Mouse (Mus musculus): Measurements from ENCODE around the gene Gls2. TPM values are rescaled to one million over a fixed set of nuclear protein-coding genes. Genes with fewer than 3 reads are reported as not detected.

Gene Gls2
- total and polyA plus RNA-seq, 2 experiments from 2014 or later: 0.33 TPM; not detected in 1

DNA sequence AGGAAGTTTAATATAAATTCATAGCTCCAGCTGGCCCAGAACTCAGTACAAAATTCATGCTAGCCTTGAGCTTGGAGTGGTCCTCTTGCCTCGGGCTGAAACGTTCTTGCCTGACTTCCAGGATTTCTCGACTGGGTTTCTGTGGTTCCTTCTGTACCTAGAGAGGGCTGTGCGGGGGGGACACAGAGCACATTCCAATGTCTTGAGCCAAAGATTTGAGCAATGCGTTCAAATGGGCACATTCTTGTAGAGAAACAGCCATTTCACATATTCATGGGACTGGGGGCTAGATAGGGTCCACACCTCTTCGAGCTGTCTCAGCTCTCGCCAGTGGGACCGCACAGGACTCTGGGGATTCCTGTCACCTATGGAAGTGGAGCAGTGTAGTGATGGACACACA, 61.7 kb downstream of the Gls2 start:
- no peak for TF ChIP-seq CTCF (IDR thresholded peaks at IDR 0.05; ENCODE audit: low read depth)
- no peak for TF ChIP-seq EP300 (IDR thresholded peaks at IDR 0.05; ENCODE audit: low read depth)
- H3K9me3 ChIP-seq (replicated peaks; ENCODE audit: control insufficient read depth, low read length): no peaks in the 10 kb centered on the region
- no peaks in the 10 kb centered on the region for H3K27me3 ChIP-seq (ENCODE audit: control insufficient read depth, insufficient read depth, low read length)
- WGBS: 79% methylated on average over 8 of the region's 8 CpGs
- DNase-seq (ENCODE audit: low spot score) (no peak), ATAC-seq (ENCODE audit: insufficient read depth, low read depth) (no peak)
- no peaks in the 10 kb centered on the region for H3K4me1 ChIP-seq (ENCODE audit: control insufficient read depth, insufficient read depth)
- no peak overlapping the region for H3K4me2 ChIP-seq (ENCODE audit: low read depth, low read length)
- no peak overlapping the region for H3K9ac ChIP-seq (replicated peaks; ENCODE audit: low read depth, low read length)
- H3K27ac ChIP-seq (ENCODE audit: low read depth): no peak overlapping the region
- no peak overlapping the region for H3K4me3 ChIP-seq (ENCODE audit: low read depth, low read length)
- peaks cover 17% of the 10 kb centered on the region for H3K36me3 ChIP-seq (replicated peaks; ENCODE audit: control insufficient read depth, insufficient read depth, low read length)

DNA sequence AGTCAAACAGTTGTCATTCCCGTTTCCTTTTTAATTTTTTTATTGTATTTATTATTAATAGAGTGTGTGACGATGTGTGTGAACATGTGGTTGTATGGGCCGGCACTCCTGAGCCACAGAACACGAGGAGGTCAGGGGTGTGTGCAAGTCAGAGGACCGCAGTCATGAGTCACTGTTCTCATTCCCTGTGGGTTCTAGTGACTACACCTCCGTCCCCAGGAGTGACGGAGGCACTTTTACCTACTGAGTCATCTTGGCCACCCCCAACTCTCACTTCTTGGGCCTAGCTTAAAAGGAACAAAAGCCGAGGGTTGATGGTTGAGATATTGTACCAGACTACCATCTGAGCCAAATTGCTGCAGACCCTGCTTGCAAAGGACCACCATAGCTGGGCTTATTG, 62.1 kb downstream of the Gls2 start:
- peaks cover 13% of the 10 kb centered on the region for H3K36me3 ChIP-seq (replicated peaks; ENCODE audit: control insufficient read depth, insufficient read depth, low read length)
- DNase-seq (ENCODE audit: low spot score) (no peak), ATAC-seq (ENCODE audit: insufficient read depth, low read depth) (no peak)
- WGBS: 80% methylated on average over 8 of the region's 8 CpGs
- no peak for TF ChIP-seq EP300 (IDR thresholded peaks at IDR 0.05; ENCODE audit: low read depth)
- TF ChIP-seq CTCF (IDR thresholded peaks at IDR 0.05; ENCODE audit: low read depth): no peak
- H3K4me2 ChIP-seq (ENCODE audit: low read depth, low read length): no peak overlapping the region
- no peak overlapping the region for H3K9ac ChIP-seq (replicated peaks; ENCODE audit: low read depth, low read length)
- H3K27ac ChIP-seq (ENCODE audit: low read depth): no peak overlapping the region
- H3K4me3 ChIP-seq (ENCODE audit: low read depth, low read length): no peak overlapping the region
- no peaks in the 10 kb centered on the region for H3K27me3 ChIP-seq (ENCODE audit: control insufficient read depth, insufficient read depth, low read length)
- no peaks in the 10 kb centered on the region for H3K9me3 ChIP-seq (replicated peaks; ENCODE audit: control insufficient read depth, low read length)
- no peaks in the 10 kb centered on the region for H3K4me1 ChIP-seq (ENCODE audit: control insufficient read depth, insufficient read depth)

- peak overlapping the region; percentile 43 for H3K27ac ChIP-seq (ENCODE audit: low read depth)
- no peaks in the 10 kb centered on the region for H3K36me3 ChIP-seq (replicated peaks; ENCODE audit: control insufficient read depth, insufficient read depth, low read length)
- no peak for DNase-seq (ENCODE audit: low spot score)
- WGBS: 49% methylated on average over 4 of the region's 4 CpGs
- no peak overlapping the region for H3K4me3 ChIP-seq (ENCODE audit: low read depth, low read length)
- no peak for TF ChIP-seq EP300 (IDR thresholded peaks at IDR 0.05; ENCODE audit: low read depth)
- TF ChIP-seq CTCF (IDR thresholded peaks at IDR 0.05; ENCODE audit: low read depth): no peak
- H3K9ac ChIP-seq (replicated peaks; ENCODE audit: low read depth, low read length): no peak overlapping the region
- no peaks in the 10 kb centered on the region for H3K27me3 ChIP-seq (ENCODE audit: control insufficient read depth, insufficient read depth, low read length)
- H3K9me3 ChIP-seq (replicated peaks; ENCODE audit: control insufficient read depth, low read length): no peaks in the 10 kb centered on the region
- ATAC-seq (ENCODE audit: insufficient read depth, low read depth): no peak
- no peak overlapping the region for H3K4me2 ChIP-seq (ENCODE audit: low read depth, low read length)
- H3K4me1 ChIP-seq (ENCODE audit: control insufficient read depth, insufficient read depth): no peaks in the 10 kb centered on the region
Observed at GRCm38 (mm10) chr10:128258953-128259352, 64.7 kb downstream of the Gls2 start.

Other genes starting within 250 kb of the Gls2 start
- not detected in 2 replicates for gene Hsd17b6, start 186.8 kb upstream of the Gls2 start, total RNA-seq (2014; rRNA removed; ENCODE audit: low replicate concordance)
- gene Hsd17b6, start 186.8 kb upstream of the Gls2 start, polyA plus RNA-seq (2015; fragmentation: Nextera tagmentation; extraction: Ambion mirVana): not detected in 2 replicates
- gene Prim1, start 179.3 kb upstream of the Gls2 start, total RNA-seq (2014; rRNA removed; ENCODE audit: low replicate concordance): 10.0 and 21.1 TPM in 2 replicates
- 16.1 and 19.1 TPM in 2 replicates for gene Prim1, start 179.3 kb upstream of the Gls2 start, polyA plus RNA-seq (2015; fragmentation: Nextera tagmentation; extraction: Ambion mirVana)
- 307 and 346 TPM in 2 replicates for gene Naca, start 158.9 kb upstream of the Gls2 start, total RNA-seq (2014; rRNA removed; ENCODE audit: low replicate concordance)
- gene Naca, start 158.9 kb upstream of the Gls2 start, polyA plus RNA-seq (2015; fragmentation: Nextera tagmentation; extraction: Ambion mirVana): 370 and 382 TPM in 2 replicates
- 48.4 and 59.2 TPM in 2 replicates for gene Ptges3, start 135.5 kb upstream of the Gls2 start, total RNA-seq (2014; rRNA removed; ENCODE audit: low replicate concordance)
- 209 and 211 TPM in 2 replicates for gene Ptges3, start 135.5 kb upstream of the Gls2 start, polyA plus RNA-seq (2015; fragmentation: Nextera tagmentation; extraction: Ambion mirVana)
- gene Atp5b, start 111.2 kb upstream of the Gls2 start, total RNA-seq (2014; rRNA removed; ENCODE audit: low replicate concordance): 19,517 and 23,614 TPM in 2 replicates
- gene Atp5b, start 111.2 kb upstream of the Gls2 start, polyA plus RNA-seq (2015; fragmentation: Nextera tagmentation; extraction: Ambion mirVana): 9,758 and 9,784 TPM in 2 replicates
- gene Baz2a, start 102.9 kb upstream of the Gls2 start, total RNA-seq (2014; rRNA removed; ENCODE audit: low replicate concordance): 15.8 and 16.7 TPM in 2 replicates
- 7.2 and 7.7 TPM in 2 replicates for gene Baz2a, start 102.9 kb upstream of the Gls2 start, polyA plus RNA-seq (2015; fragmentation: Nextera tagmentation; extraction: Ambion mirVana)
- gene Rbms2, start 14.2 kb upstream of the Gls2 start, total RNA-seq (2014; rRNA removed; ENCODE audit: low replicate concordance): 41.9 and 59.4 TPM in 2 replicates
- gene Rbms2, start 14.2 kb upstream of the Gls2 start, polyA plus RNA-seq (2015; fragmentation: Nextera tagmentation; extraction: Ambion mirVana): 29.0 and 29.9 TPM in 2 replicates
- 83.9 and 93.1 TPM in 2 replicates for gene Spryd4, start 17.4 kb downstream of the Gls2 start, total RNA-seq (2014; rRNA removed; ENCODE audit: low replicate concordance)
- gene Spryd4, start 17.4 kb downstream of the Gls2 start, polyA plus RNA-seq (2015; fragmentation: Nextera tagmentation; extraction: Ambion mirVana): 45.8 and 50.1 TPM in 2 replicates
- gene Mip, start 31.4 kb downstream of the Gls2 start, total RNA-seq (2014; rRNA removed; ENCODE audit: low replicate concordance): not detected in 2 replicates
- not detected in 2 replicates for gene Mip, start 31.4 kb downstream of the Gls2 start, polyA plus RNA-seq (2015; fragmentation: Nextera tagmentation; extraction: Ambion mirVana)
- gene Timeless, start 37.6 kb downstream of the Gls2 start, total RNA-seq (2014; rRNA removed; ENCODE audit: low replicate concordance): 7.9 and 15.2 TPM in 2 replicates
- 10.5 and 11.1 TPM in 2 replicates for gene Timeless, start 37.6 kb downstream of the Gls2 start, polyA plus RNA-seq (2015; fragmentation: Nextera tagmentation; extraction: Ambion mirVana)
- gene Apon, start 59.6 kb downstream of the Gls2 start, total RNA-seq (2014; rRNA removed; ENCODE audit: low replicate concordance): not detected in 2 replicates
- gene Apon, start 59.6 kb downstream of the Gls2 start, polyA plus RNA-seq (2015; fragmentation: Nextera tagmentation; extraction: Ambion mirVana): 0.14 TPM in 1 of 2 replicates, not detected in the other
- not detected in 2 replicates for gene Apof, start 74.2 kb downstream of the Gls2 start, total RNA-seq (2014; rRNA removed; ENCODE audit: low replicate concordance)
- gene Apof, start 74.2 kb downstream of the Gls2 start, polyA plus RNA-seq (2015; fragmentation: Nextera tagmentation; extraction: Ambion mirVana): not detected in 2 replicates
- gene Stat2, start 76.1 kb downstream of the Gls2 start, total RNA-seq (2014; rRNA removed; ENCODE audit: low replicate concordance): 8.2 and 10.0 TPM in 2 replicates
- gene Stat2, start 76.1 kb downstream of the Gls2 start, polyA plus RNA-seq (2015; fragmentation: Nextera tagmentation; extraction: Ambion mirVana): 6.0 and 6.2 TPM in 2 replicates
- gene Il23a, start 104.3 kb downstream of the Gls2 start, total RNA-seq (2014; rRNA removed; ENCODE audit: low replicate concordance): 6.6 and 6.8 TPM in 2 replicates
- gene Il23a, start 104.3 kb downstream of the Gls2 start, polyA plus RNA-seq (2015; fragmentation: Nextera tagmentation; extraction: Ambion mirVana): 4.7 and 5.2 TPM in 2 replicates
- gene Pan2, start 108.9 kb downstream of the Gls2 start, total RNA-seq (2014; rRNA removed; ENCODE audit: low replicate concordance): 19.6 and 24.1 TPM in 2 replicates
- 12.5 and 13.4 TPM in 2 replicates for gene Pan2, start 108.9 kb downstream of the Gls2 start, polyA plus RNA-seq (2015; fragmentation: Nextera tagmentation; extraction: Ambion mirVana)
- gene Cnpy2, start 128.0 kb downstream of the Gls2 start, total RNA-seq (2014; rRNA removed; ENCODE audit: low replicate concordance): 24.7 and 49.9 TPM in 2 replicates
- 170 and 190 TPM in 2 replicates for gene Cnpy2, start 128.0 kb downstream of the Gls2 start, polyA plus RNA-seq (2015; fragmentation: Nextera tagmentation; extraction: Ambion mirVana)
- 796 and 830 TPM in 2 replicates for gene Cs, start 143.3 kb downstream of the Gls2 start, total RNA-seq (2014; rRNA removed; ENCODE audit: low replicate concordance)
- gene Cs, start 143.3 kb downstream of the Gls2 start, polyA plus RNA-seq (2015; fragmentation: Nextera tagmentation; extraction: Ambion mirVana): 590 and 625 TPM in 2 replicates
- gene Coq10a, start 174.5 kb downstream of the Gls2 start, total RNA-seq (2014; rRNA removed; ENCODE audit: low replicate concordance): 35.2 and 36.9 TPM in 2 replicates
- gene Coq10a, start 174.5 kb downstream of the Gls2 start, polyA plus RNA-seq (2015; fragmentation: Nextera tagmentation; extraction: Ambion mirVana): 52.9 and 61.2 TPM in 2 replicates
- gene Ankrd52, start 182.7 kb downstream of the Gls2 start, total RNA-seq (2014; rRNA removed; ENCODE audit: low replicate concordance): 14.3 and 17.6 TPM in 2 replicates
- 4.2 and 4.5 TPM in 2 replicates for gene Ankrd52, start 182.7 kb downstream of the Gls2 start, polyA plus RNA-seq (2015; fragmentation: Nextera tagmentation; extraction: Ambion mirVana)
- gene Slc39a5, start 206.8 kb downstream of the Gls2 start, total RNA-seq (2014; rRNA removed; ENCODE audit: low replicate concordance): not detected in 2 replicates
- not detected in 2 replicates for gene Slc39a5, start 206.8 kb downstream of the Gls2 start, polyA plus RNA-seq (2015; fragmentation: Nextera tagmentation; extraction: Ambion mirVana)
- 28.1 and 34.6 TPM in 2 replicates for gene Nabp2, start 217.0 kb downstream of the Gls2 start, total RNA-seq (2014; rRNA removed; ENCODE audit: low replicate concordance)
- gene Nabp2, start 217.0 kb downstream of the Gls2 start, polyA plus RNA-seq (2015; fragmentation: Nextera tagmentation; extraction: Ambion mirVana): 55.5 and 56.1 TPM in 2 replicates
- gene Rnf41, start 217.2 kb downstream of the Gls2 start, total RNA-seq (2014; rRNA removed; ENCODE audit: low replicate concordance): 27.1 and 27.3 TPM in 2 replicates
- 21.9 and 24.0 TPM in 2 replicates for gene Rnf41, start 217.2 kb downstream of the Gls2 start, polyA plus RNA-seq (2015; fragmentation: Nextera tagmentation; extraction: Ambion mirVana)

Measured in heart, postnatal 0 days (tissue).